Comparison of ENCODE assay signal across 11 mouse cellular contexts in the genomic region with DNA sequence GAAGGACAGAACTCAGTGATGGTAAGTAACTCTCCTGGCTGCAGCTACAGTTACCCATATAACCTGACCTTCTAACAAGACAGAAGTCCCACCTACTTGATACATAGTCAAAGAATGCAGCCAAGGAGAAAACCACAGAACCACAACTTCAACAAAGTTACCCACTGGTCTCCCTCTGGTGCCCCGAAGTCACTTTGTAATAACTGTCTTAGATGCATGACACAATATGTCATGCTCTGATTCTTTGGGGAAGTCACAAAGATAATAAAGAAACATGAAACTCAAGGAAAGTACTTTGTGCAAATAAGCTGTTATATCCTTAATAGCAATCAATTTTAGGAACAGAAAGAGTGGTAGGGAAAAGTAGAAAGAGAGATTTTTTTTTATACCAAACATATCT. TPM values are rescaled to one million over a fixed set of nuclear protein-coding genes. Genes with fewer than 3 reads are reported as not detected.
DNase-seq lines count a peak whose midpoint lies in the region; ATAC-seq and TF ChIP-seq lines count a peak whose summit lies in the region.
"Had no signal": no experiment of that assay in that cellular context is flagged by ENCODE, and none has a peak within 500 bp of the region (broad histone marks: within the 10 kb centered on the region; RNA-seq: fewer than 3 reads in every experiment).

No protein-coding gene starts in this region.

- no peak overlapping the region for H3K4me3 ChIP-seq in hindbrain, embryonic 12.5 days
- no peak overlapping the region for H3K4me3 ChIP-seq in hindbrain, embryonic 11.5 days (ENCODE audit: low read depth, low read length)
- no peak overlapping the region for H3K4me3 ChIP-seq in limb, embryonic 14.5 days (replicated peaks; ENCODE audit: low read length)

- WGBS in hindbrain, embryonic 12.5 days = 84% methylated on average over 1 of the region's 1 CpGs
- WGBS in hindbrain, embryonic 11.5 days = 85% methylated on average over 1 of the region's 1 CpGs
- 72% methylated on average over 1 of the region's 1 CpGs for WGBS in limb, embryonic 14.5 days

- no peak for ATAC-seq in hindbrain, embryonic 12.5 days (ENCODE audit: low FRiP score)
- no peak for ATAC-seq in hindbrain, embryonic 11.5 days (ENCODE audit: low FRiP score)
- no peak for ATAC-seq in limb, embryonic 14.5 days (ENCODE audit: low FRiP score, low read depth)
- ATAC-seq in frontal cortex, adult (ENCODE audit: low TSS enrichment) = no peak

- H3K4me1 ChIP-seq in hindbrain, embryonic 12.5 days = peaks cover 37% of the 10 kb centered on the region
- H3K4me1 ChIP-seq in hindbrain, embryonic 11.5 days (replicated peaks; ENCODE audit: control insufficient read depth, insufficient read depth, low read length) = peaks cover 5% of the 10 kb centered on the region
- H3K4me1 ChIP-seq in limb, embryonic 14.5 days (ENCODE audit: control insufficient read depth, insufficient read depth, low read length) = peaks cover 22% of the 10 kb centered on the region

- no peak for TF ChIP-seq POLR2A in limb, embryonic 14.5 days (IDR thresholded peaks at IDR 0.05; ENCODE audit: borderline replicate concordance, extremely low read depth, insufficient read depth, insufficient read length)

- peak overlapping the region; percentile 65; the same call in 1 of the 2 replicates for H3K4me2 ChIP-seq in hindbrain, embryonic 12.5 days (replicated peaks)
- H3K4me2 ChIP-seq in hindbrain, embryonic 11.5 days (replicated peaks; ENCODE audit: low read depth, low read length) = no peak overlapping the region
- 0 out of 2 replicates have a peak overlapping the region, but pooled peaks have one; percentile 6 for H3K4me2 ChIP-seq in limb, embryonic 14.5 days (replicated peaks; ENCODE audit: low read depth, low read length, severe bottlenecking)

- H3K36me3 ChIP-seq in hindbrain, embryonic 12.5 days = 0 out of 2 replicates have a peak, but pooled peaks cover 6% of the 10 kb centered on the region
- no peaks in the 10 kb centered on the region for H3K36me3 ChIP-seq in hindbrain, embryonic 11.5 days (ENCODE audit: control insufficient read depth, insufficient read depth, low read length)
- peaks cover 6% of the 10 kb centered on the region; the same call in 1 of the 2 replicates for H3K36me3 ChIP-seq in limb, embryonic 14.5 days (ENCODE audit: control insufficient read depth, insufficient read depth, low read length)
- H3K36me3 ChIP-seq in splenic B cell, adult 2 months (ENCODE audit: control insufficient read depth, insufficient read depth, low read length, poor library complexity, severe bottlenecking) = no peaks in the 10 kb centered on the region

- H3K27ac ChIP-seq in hindbrain, embryonic 12.5 days = no peak overlapping the region
- no peak overlapping the region for H3K27ac ChIP-seq in hindbrain, embryonic 11.5 days (ENCODE audit: low read depth, low read length)
- H3K27ac ChIP-seq in limb, embryonic 14.5 days (replicated peaks; ENCODE audit: low read depth, low read length) = no peak overlapping the region

- H3K27me3 ChIP-seq in hindbrain, embryonic 12.5 days = no peaks in the 10 kb centered on the region
- H3K27me3 ChIP-seq in hindbrain, embryonic 11.5 days (ENCODE audit: control insufficient read depth, insufficient read depth, low read length) = no peaks in the 10 kb centered on the region
- no peaks in the 10 kb centered on the region for H3K27me3 ChIP-seq in limb, embryonic 14.5 days (ENCODE audit: control insufficient read depth, insufficient read depth, low read length)
- no peaks in the 10 kb centered on the region for H3K27me3 ChIP-seq in splenic B cell, adult 2 months (ENCODE audit: control insufficient read depth, insufficient read depth, low read length, poor library complexity, severe bottlenecking)

- H3K9me3 ChIP-seq in hindbrain, embryonic 12.5 days (replicated peaks) = no peaks in the 10 kb centered on the region
- no peaks in the 10 kb centered on the region for H3K9me3 ChIP-seq in hindbrain, embryonic 11.5 days (ENCODE audit: control insufficient read depth, low read length)
- H3K9me3 ChIP-seq in limb, embryonic 14.5 days (ENCODE audit: control insufficient read depth, low read length) = no peaks in the 10 kb centered on the region

- no peak overlapping the region for H3K9ac ChIP-seq in hindbrain, embryonic 12.5 days
- H3K9ac ChIP-seq in hindbrain, embryonic 11.5 days (ENCODE audit: low read depth, low read length) = no peak overlapping the region
- H3K9ac ChIP-seq in limb, embryonic 14.5 days (ENCODE audit: low read depth, low read length, severe bottlenecking) = no peak overlapping the region

- DNase-seq in hindbrain, embryonic 11.5 days (ENCODE audit: low spot score) = no peak
- peak; percentile 12 for DNase-seq in spleen, adult 12 weeks (ENCODE audit: low spot score)
- no peak for DNase-seq in spleen, postnatal 4 days (ENCODE audit: low spot score in 2 of 2)
- no peak for DNase-seq in limb, embryonic 14.5 days (ENCODE audit: low spot score)
- DNase-seq in splenic B cell, adult 2 months (ENCODE audit: low read depth, low spot score) = peak; percentile 91
- DNase-seq in urinary bladder, postnatal 14 days (ENCODE audit: low spot score) = no peak
- DNase-seq: cerebellum, postnatal 25 days; kidney, adult 2 months; thymus, postnatal 25 days had no signal

RNA-seq across cellular contexts. Expression of gene Vps26b, which starts 3.2 kb away (rescaled TPM):
- 68.6 and 68.8 TPM in 2 replicates for polyA plus RNA-seq in hindbrain, embryonic 12.5 days (2016; fragmentation: Nextera tagmentation; extraction: Ambion mirVana)
- 55.9 and 64.2 TPM in 2 replicates for polyA plus RNA-seq in hindbrain, embryonic 11.5 days (2014; fragmentation: Nextera tagmentation; extraction: Ambion mirVana)
- 40.3 and 44.1 TPM in 2 replicates for polyA plus RNA-seq in limb, embryonic 14.5 days (2012; rRNA removed)
- polyA plus RNA-seq in limb, embryonic 14.5 days (2014; fragmentation: Nextera tagmentation; extraction: Ambion mirVana) = 44.2 and 49.2 TPM in 2 replicates

RNA-seq across cellular contexts. Expression of gene Ncapd3, which starts 3.3 kb away (rescaled TPM):
- polyA plus RNA-seq in hindbrain, embryonic 12.5 days (2016; fragmentation: Nextera tagmentation; extraction: Ambion mirVana) = 27.8 TPM in 2 replicates
- 31.8 and 38.7 TPM in 2 replicates for polyA plus RNA-seq in hindbrain, embryonic 11.5 days (2014; fragmentation: Nextera tagmentation; extraction: Ambion mirVana)
- polyA plus RNA-seq in limb, embryonic 14.5 days (2012; rRNA removed) = 38.5 and 38.8 TPM in 2 replicates
- polyA plus RNA-seq in limb, embryonic 14.5 days (2014; fragmentation: Nextera tagmentation; extraction: Ambion mirVana) = 24.3 and 28.2 TPM in 2 replicates

RNA-seq across cellular contexts. Expression of gene Thyn1, which starts 27.2 kb away (rescaled TPM):
- polyA plus RNA-seq in hindbrain, embryonic 12.5 days (2016; fragmentation: Nextera tagmentation; extraction: Ambion mirVana) = 134 and 141 TPM in 2 replicates
- 164 and 165 TPM in 2 replicates for polyA plus RNA-seq in hindbrain, embryonic 11.5 days (2014; fragmentation: Nextera tagmentation; extraction: Ambion mirVana)
- polyA plus RNA-seq in limb, embryonic 14.5 days (2012; rRNA removed) = 44.4 and 69.2 TPM in 2 replicates
- 124 and 127 TPM in 2 replicates for polyA plus RNA-seq in limb, embryonic 14.5 days (2014; fragmentation: Nextera tagmentation; extraction: Ambion mirVana)

RNA-seq across cellular contexts. Expression of gene Acad8, which starts 27.3 kb away (rescaled TPM):
- 36.2 and 36.6 TPM in 2 replicates for polyA plus RNA-seq in hindbrain, embryonic 12.5 days (2016; fragmentation: Nextera tagmentation; extraction: Ambion mirVana)
- polyA plus RNA-seq in hindbrain, embryonic 11.5 days (2014; fragmentation: Nextera tagmentation; extraction: Ambion mirVana) = 32.8 and 34.3 TPM in 2 replicates
- 46.4 and 47.3 TPM in 2 replicates for polyA plus RNA-seq in limb, embryonic 14.5 days (2012; rRNA removed)
- polyA plus RNA-seq in limb, embryonic 14.5 days (2014; fragmentation: Nextera tagmentation; extraction: Ambion mirVana) = 45.6 and 46.7 TPM in 2 replicates

Comparison
In these comparisons a context has a peak if more than half of its experiments do, and no peak if none do; other contexts are left out.
1. DNase-seq: peak in spleen, adult 12 weeks (single experiment) and splenic B cell, adult 2 months (single experiment); none in hindbrain, embryonic 11.5 days (single experiment), spleen, postnatal 4 days (0 of 2), limb, embryonic 14.5 days (single experiment) and urinary bladder, postnatal 14 days (single experiment).